Mouse (Mus musculus) heart, embryonic 16.5 days (tissue): Measurements from ENCODE around the gene Mfsd6. TPM values are rescaled to one million over a fixed set of nuclear protein-coding genes. Genes with fewer than 3 reads are reported as not detected.
A peak's percentile ranks its signal among the peaks of the same experiment; 100 is the strongest.
"Not testable (repeated sequence)": the region's sequence is repeated elsewhere in the genome, so short reads cannot be mapped to it uniquely, and the experiment has no call there.

ENCODE experiments used
- ATAC-seq: fragments of 200-750 bp; cut with Nextera tagmentation; replicated peaks from 2 replicates; pipeline ENCODE4 v1.8.0; 2017; ENCODE audit warnings: moderate number of reproducible peaks; ENCODE audit not compliant: insufficient read depth, low FRiP score; ENCODE audit errors: extremely low read depth
- H3K27ac ChIP-seq: fragments of 300-500 bp; sonication (generic); 2 replicates; pipeline ENCODE4 v1.5.1; 2014; ENCODE audit warnings: mild to moderate bottlenecking, low read length, control low read depth, moderate library complexity
- H3K27me3 ChIP-seq: fragments of 300-500 bp; sonication (generic); 2 replicates; pipeline ENCODE4 v1.6.1; 2014; ENCODE audit warnings: low read length, mixed read lengths; ENCODE audit not compliant: control insufficient read depth, insufficient read depth
- H3K36me3 ChIP-seq: fragments of 300-500 bp; sonication (generic); 2 replicates; pipeline ENCODE4 v1.6.1; 2014; ENCODE audit not compliant: control insufficient read depth, insufficient read depth
- H3K4me1 ChIP-seq: fragments of 300-500 bp; sonication (generic); 2 replicates; pipeline ENCODE4 v1.6.1; 2014; ENCODE audit warnings: low read length, mixed read lengths; ENCODE audit not compliant: control insufficient read depth, insufficient read depth
- H3K4me2 ChIP-seq: fragments of 300-500 bp; sonication (generic); 2 replicates; pipeline ENCODE4 v1.6.1; 2014; ENCODE audit warnings: low read depth, mild to moderate bottlenecking, control low read depth, low read length
- H3K4me3 ChIP-seq: fragments of 300-500 bp; sonication (generic); 2 replicates; pipeline ENCODE4 v1.5.1; 2014; ENCODE audit warnings: mild to moderate bottlenecking, control low read depth, low read length
- H3K9ac ChIP-seq: fragments of 300-500 bp; sonication (generic); 2 replicates; pipeline ENCODE4 v1.6.1; 2014; ENCODE audit warnings: low read length, control low read depth
- H3K9me3 ChIP-seq: fragments of 300-500 bp; sonication (generic); replicated peaks from 2 replicates; pipeline ENCODE4 v1.6.1; 2016; ENCODE audit warnings: low read length; ENCODE audit not compliant: control insufficient read depth
- WGBS: fragments of 180-500 bp; shearing (Covaris S2); extraction: QIAGEN DNeasy Blood & Tissue Kit; methylation state at CpG from one replicate; pipeline ENCODE4 v1.1.7; 2014; 5-methylcytosine and 5-hydroxymethylcytosine counted together
- polyA plus RNA-seq: library from polyadenylated mRNA; unstranded; fragments of >200 nt; fragmentation: Nextera tagmentation; extraction: Ambion mirVana; gene quantifications from 2 replicates; pipeline ENCODE4 v1.2.1, GENCODE M21; 2015

The Mfsd6 gene
- polyA plus RNA-seq, 1 experiment from 2014 or later: 3.1 TPM

GRCm38 (mm10) chr1:52718068-52718748 lies 9.1 kb downstream of the Mfsd6 start:
- H3K27ac ChIP-seq: 0 out of 2 replicates have a peak overlapping the region, but pooled peaks have one; percentile 21
- no peak overlapping the region for H3K4me2 ChIP-seq
- no peaks in the 10 kb centered on the region for H3K36me3 ChIP-seq
- H3K4me1 ChIP-seq: peaks cover 8% of the 10 kb centered on the region
- H3K4me3 ChIP-seq: no peak overlapping the region
- 44% methylated on average over 3 of the region's 3 CpGs for WGBS
- ATAC-seq: 0 out of 2 replicates have a peak, but pooled peaks have one; percentile 67
- no peaks in the 10 kb centered on the region for H3K27me3 ChIP-seq
- no peak overlapping the region; the same call in 1 of the 2 replicates for H3K9ac ChIP-seq
- no peaks in the 10 kb centered on the region for H3K9me3 ChIP-seq

- no peak overlapping the region for H3K9ac ChIP-seq
- no peaks in the 10 kb centered on the region for H3K36me3 ChIP-seq
- H3K27me3 ChIP-seq: no peaks in the 10 kb centered on the region
- H3K4me2 ChIP-seq: no peak overlapping the region
- H3K4me1 ChIP-seq: peaks cover 8% of the 10 kb centered on the region
- 69% methylated on average over 1 of the region's 1 CpGs for WGBS
- no peak for ATAC-seq
- no peak overlapping the region for H3K4me3 ChIP-seq
- no peak overlapping the region for H3K27ac ChIP-seq
- no peaks in the 10 kb centered on the region for H3K9me3 ChIP-seq
These were observed 12.8 kb downstream of the Mfsd6 start for GRCm38 (mm10) chr1:52714451-52714850.

GRCm38 (mm10) chr1:52714021-52714420 lies 13.2 kb downstream of the Mfsd6 start:
- 26% methylated on average over 3 of the region's 3 CpGs for WGBS

DNA sequence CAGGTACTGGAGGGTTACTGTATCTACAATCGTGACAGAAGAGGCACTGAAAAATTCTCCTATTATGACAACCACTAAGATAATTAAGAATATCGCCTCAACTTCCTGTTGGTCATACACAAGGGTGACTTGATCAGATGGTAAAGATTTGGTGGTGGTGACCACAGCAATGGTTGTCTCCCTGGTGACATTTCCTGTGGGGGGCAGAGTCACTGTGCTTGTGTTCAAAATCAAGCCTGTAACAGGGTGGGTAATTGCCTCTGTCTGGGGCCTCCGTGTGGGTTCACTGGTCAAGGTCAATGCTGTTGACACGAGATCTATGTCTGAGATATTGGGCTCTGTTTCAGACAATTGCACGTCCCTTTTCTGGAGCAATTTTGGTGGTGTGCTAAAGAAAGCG lies 18.5 kb downstream of the Mfsd6 start:
- WGBS: 76% methylated on average over 6 of the region's 6 CpGs
- Histone ChIP-seq H3K4me1 (no peaks in the 10 kb centered on the region), H3K4me2 (no peak overlapping the region), H3K9ac (no peak overlapping the region), H3K36me3 (no peaks in the 10 kb centered on the region), H3K27ac (no peak overlapping the region), H3K4me3 (no peak overlapping the region), H3K9me3 (no peaks in the 10 kb centered on the region), H3K27me3 (no peaks in the 10 kb centered on the region)
- ATAC-seq: no peak

More at GRCm38 (mm10) chr1:52714021-52714420, 13.2 kb downstream of the Mfsd6 start:
- ATAC-seq: no peak
- Histone ChIP-seq H3K9ac (no peak overlapping the region), H3K4me3 (no peak overlapping the region), H3K36me3 (no peaks in the 10 kb centered on the region), H3K9me3 (no peaks in the 10 kb centered on the region), H3K27ac (no peak overlapping the region), H3K4me1 (peaks cover 8% of the 10 kb centered on the region), H3K27me3 (no peaks in the 10 kb centered on the region), H3K4me2 (no peak overlapping the region)

DNA sequence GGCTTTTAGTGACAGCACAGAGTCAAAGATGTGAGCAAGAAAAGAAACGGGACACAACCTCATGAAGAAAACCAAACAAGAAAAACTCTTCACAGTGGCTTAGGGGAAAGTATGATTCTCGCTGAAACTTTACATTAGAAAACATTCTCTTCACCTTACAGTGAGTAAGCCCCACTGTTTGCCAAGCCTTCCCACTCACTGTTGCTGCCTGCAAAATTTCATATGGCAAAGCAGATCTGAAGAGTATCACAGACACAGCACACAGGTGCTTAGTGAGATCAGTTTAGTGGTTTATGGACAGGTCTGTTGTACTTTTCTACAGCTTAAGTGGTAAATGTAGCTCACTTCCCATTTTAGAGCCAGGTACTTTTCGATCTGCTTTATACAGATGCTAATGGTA lies 20.2 kb downstream of the Mfsd6 start:
- no peak overlapping the region for H3K9ac ChIP-seq
- no peaks in the 10 kb centered on the region for H3K9me3 ChIP-seq
- H3K4me2 ChIP-seq: no peak overlapping the region
- H3K4me3 ChIP-seq: no peak overlapping the region
- H3K36me3 ChIP-seq: no peaks in the 10 kb centered on the region
- no peak for ATAC-seq
- 89% methylated on average over 3 of the region's 3 CpGs for WGBS
- no peaks in the 10 kb centered on the region for H3K27me3 ChIP-seq
- H3K4me1 ChIP-seq: no peaks in the 10 kb centered on the region
- H3K27ac ChIP-seq: no peak overlapping the region

DNA sequence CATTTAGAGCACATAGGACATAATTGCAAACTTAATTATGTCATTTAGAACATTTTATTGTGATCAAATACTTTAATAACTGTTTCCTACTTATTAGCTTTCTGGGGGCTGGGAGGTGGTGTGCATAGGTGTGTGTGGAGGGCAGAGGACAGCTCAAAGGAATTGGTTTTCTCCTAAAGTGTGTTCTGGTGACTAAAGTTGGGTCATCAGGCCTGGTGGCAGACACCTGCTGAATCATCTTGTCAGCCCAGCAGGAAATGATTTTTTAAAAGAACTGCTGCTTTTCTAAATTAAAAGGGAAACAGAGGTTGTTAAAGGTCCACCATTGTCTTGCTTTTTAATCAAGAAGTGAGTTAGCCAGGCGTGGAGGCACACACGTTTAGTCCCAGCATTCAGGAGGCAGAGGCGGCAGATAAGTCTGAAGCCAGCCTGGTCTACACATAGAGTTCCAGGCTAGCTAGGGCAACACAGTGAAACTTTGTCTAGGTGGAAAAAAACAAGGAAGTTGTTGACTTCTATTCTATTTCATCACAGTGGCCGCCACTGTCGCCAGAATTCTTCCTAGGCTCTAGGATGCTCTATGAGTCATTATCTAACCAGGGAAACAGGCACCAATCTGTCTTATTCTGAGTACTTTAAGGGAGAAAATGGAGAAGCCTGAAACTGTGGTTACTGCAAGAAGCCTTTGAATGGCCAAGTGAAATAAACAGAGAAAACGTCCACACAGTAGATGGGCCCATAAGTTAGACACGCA lies 24.3 kb downstream of the Mfsd6 start:
- Histone ChIP-seq H3K27me3 (no peaks in the 10 kb centered on the region), H3K4me2 (no peak overlapping the region), H3K9ac (no peak overlapping the region), H3K9me3 (no peaks in the 10 kb centered on the region), H3K36me3 (no peaks in the 10 kb centered on the region), H3K27ac (no peak overlapping the region), H3K4me1 (no peaks in the 10 kb centered on the region), H3K4me3 (no peak overlapping the region)
- ATAC-seq: no peak
- WGBS: 81% methylated on average over 7 of the region's 7 CpGs

GRCm38 (mm10) chr1:52701941-52702340 lies 25.3 kb downstream of the Mfsd6 start:
- Histone ChIP-seq H3K27me3 (no peaks in the 10 kb centered on the region), H3K9ac (no peak overlapping the region), H3K4me2 (no peak overlapping the region), H3K4me1 (no peaks in the 10 kb centered on the region), H3K36me3 (no peaks in the 10 kb centered on the region), H3K4me3 (no peak overlapping the region), H3K27ac (no peak overlapping the region), H3K9me3 (no peaks in the 10 kb centered on the region)
- 80% methylated on average over 1 of the region's 1 CpGs for WGBS
- no peak for ATAC-seq

DNA sequence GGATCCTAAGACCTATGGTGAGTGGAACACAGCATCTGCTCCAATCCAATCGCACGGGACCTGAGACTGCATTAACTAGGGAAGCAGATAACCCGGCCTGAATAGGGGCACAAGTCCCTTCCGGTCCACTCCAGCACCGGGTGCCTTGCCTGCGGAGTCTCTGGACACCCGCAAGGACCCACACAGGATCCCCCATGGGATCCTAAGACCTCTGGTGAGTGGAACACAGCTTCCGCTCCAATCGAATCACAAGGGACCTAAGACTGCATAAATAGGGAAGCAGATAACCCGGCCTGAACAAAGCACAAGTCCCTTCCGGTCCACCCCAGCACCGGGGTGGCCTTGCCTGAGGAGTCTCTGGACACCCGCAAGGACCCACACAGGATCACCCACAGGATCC lies 32.8 kb downstream of the Mfsd6 start:
- H3K4me3 ChIP-seq, H3K4me1 ChIP-seq, H3K27me3 ChIP-seq, H3K4me2 ChIP-seq, ATAC-seq, H3K9me3 ChIP-seq, H3K27ac ChIP-seq, H3K36me3 ChIP-seq, H3K9ac ChIP-seq: not testable (repeated sequence)
- WGBS: 94% methylated on average over 13 of the region's 13 CpGs

- 77% methylated on average over 8 of the region's 8 CpGs for WGBS
- H3K9me3 ChIP-seq: no peaks in the 10 kb centered on the region
- H3K9ac ChIP-seq: no peak overlapping the region
- no peaks in the 10 kb centered on the region for H3K36me3 ChIP-seq
- peaks cover 2% of the 10 kb centered on the region; the same call in 1 of the 2 replicates for H3K4me1 ChIP-seq
- ATAC-seq: no peak
- H3K27me3 ChIP-seq: no peaks in the 10 kb centered on the region
- no peak overlapping the region for H3K4me2 ChIP-seq
- H3K4me3 ChIP-seq: no peak overlapping the region
- H3K27ac ChIP-seq: no peak overlapping the region
These were observed 39.6 kb downstream of the Mfsd6 start for GRCm38 (mm10) chr1:52687636-52688035.
